Mouse (Mus musculus): ENCODE data around the gene Cpeb3. TPM values are rescaled to one million over a fixed set of nuclear protein-coding genes. Genes with fewer than 3 reads are reported as not detected.

Cpeb3 gene
- total RNA-seq, 2 experiments from 2014 or later, result 87.0 to 96.0 TPM

DNA sequence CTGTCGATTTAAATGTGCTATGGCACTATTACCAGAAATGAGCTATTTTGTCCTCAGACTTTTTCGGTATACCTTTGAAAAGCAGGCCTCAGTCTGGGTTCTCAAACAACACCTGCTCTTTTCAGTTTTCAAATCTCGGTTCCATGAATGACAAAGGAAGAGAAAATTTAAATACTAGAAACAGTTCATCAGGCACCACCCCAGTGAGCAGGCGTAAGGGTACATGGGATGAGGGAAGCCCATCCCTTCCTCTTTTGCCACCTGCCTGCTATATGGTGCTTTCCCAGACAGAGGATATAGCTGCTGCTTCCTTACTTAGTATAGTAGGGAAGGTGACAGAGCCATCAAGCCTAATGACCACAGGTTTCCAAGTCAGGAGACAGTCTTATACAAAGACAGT lies 74.7 kb downstream of the Cpeb3 start:
- DNase-seq (ENCODE audit: extremely low spot score in 1 of 2, low spot score in 2 of 2), result no peak
- intact Hi-C loops (cut with DNase I), result no loop called here
- H3K4me3 ChIP-seq, result no peak overlapping the region

DNA sequence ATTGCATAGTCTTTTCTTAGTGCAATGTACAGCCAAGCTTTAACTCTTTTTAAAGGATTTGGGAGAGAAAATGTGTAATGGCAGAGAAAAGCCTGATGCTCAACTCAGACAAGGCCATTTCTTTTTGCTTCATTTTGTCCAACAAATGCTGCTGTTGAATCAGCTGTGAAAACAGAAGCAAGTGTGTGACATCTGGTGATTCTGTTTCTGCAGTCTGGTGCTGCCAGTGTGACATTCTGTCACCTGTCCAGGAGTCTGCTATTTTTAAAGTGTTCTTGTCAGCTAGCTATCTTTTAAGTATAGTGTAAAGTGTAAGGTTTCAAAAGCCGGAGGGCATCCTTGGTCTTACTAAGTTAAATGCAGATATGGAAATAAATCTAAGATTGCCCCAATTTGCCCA lies 76.7 kb downstream of the Cpeb3 start:
- intact Hi-C loops (cut with DNase I), result no loop called here
- no peak for TF ChIP-seq CTCF (IDR thresholded peaks at IDR 0.05)
- H3K4me3 ChIP-seq, result no peak overlapping the region
- no peak overlapping the region for H3K27ac ChIP-seq
- no peak for DNase-seq (ENCODE audit: extremely low spot score in 1 of 2, low spot score in 2 of 2)

More for the DNA sequence above, 74.7 kb downstream of the Cpeb3 start:
- TF ChIP-seq CTCF (IDR thresholded peaks at IDR 0.05), result no peak
- no peak overlapping the region for H3K27ac ChIP-seq

DNA sequence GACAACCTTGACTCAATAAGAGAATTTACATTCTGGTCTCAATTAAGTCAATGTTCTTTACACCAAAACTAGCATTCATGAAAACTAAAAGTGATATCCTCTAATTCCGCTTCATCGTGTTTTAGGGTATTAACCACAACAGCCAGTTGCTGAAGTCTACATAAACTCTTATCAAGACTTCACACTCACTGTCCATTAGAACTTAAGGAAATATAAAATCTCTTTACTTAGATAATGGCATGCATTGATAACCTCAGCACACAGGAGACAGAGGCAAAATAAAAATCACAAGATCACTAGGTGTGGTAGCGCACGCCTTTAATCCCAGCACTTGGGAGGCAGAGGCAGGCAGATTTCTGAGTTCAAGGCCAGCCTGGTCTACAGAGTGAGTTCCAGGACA lies 79.9 kb downstream of the Cpeb3 start:
- Histone ChIP-seq H3K27ac (no peak overlapping the region), H3K4me3 (no peak overlapping the region)
- intact Hi-C loops (cut with DNase I), result no loop called here
- DNase-seq (ENCODE audit: extremely low spot score in 1 of 2, low spot score in 2 of 2), result no peak
- TF ChIP-seq CTCF (IDR thresholded peaks at IDR 0.05), result no peak

DNA sequence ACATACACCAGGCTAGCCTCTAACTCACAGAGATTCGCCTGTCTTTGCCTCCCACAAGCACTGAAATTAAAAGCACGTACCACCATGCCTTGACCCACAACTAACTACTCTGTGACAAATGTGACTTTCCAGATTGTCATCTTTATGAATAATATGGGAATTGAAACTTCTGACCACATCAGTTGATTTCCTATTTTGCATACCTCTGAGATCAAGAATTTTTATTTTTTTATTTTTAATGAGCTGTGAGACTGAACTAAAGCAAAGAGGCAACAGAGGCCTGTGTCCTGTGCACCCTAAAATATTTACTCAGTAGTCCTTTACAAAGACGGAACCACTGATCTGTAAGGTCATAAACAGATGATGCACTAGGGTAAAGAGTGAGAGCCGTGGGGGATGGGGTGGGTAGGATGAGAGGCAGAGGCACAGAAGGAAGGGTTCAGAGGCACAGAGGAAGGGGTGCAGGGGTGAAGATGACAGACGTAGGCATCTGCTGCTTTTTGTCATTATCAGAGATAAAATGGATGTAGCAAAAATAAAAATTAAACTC lies 81.3 kb downstream of the Cpeb3 start:
- Histone ChIP-seq H3K27ac (no peak overlapping the region), H3K4me3 (no peak overlapping the region)
- DNase-seq (ENCODE audit: extremely low spot score in 1 of 2, low spot score in 2 of 2), result no peak
- TF ChIP-seq CTCF (IDR thresholded peaks at IDR 0.05), result no peak
- intact Hi-C loops (cut with DNase I), result no loop called here

DNA sequence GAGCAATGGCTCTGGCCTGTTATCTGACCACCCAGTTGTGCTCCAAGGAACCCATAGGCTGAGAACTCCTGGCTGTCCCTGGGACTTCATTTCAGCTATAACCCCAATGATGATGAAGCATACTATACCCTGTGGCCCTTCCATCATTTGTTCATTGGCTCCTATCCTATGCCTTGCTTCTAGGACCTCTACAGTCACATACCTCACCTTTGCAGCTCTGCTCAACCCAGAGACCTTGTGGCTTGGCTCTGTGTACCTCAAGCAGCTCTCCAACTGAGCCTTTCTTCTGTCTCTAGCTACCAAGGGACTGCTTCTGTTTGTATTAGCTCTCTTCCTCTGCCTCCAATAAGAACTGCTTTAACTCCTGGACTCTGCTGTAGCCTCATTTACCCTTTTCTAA lies 83.4 kb downstream of the Cpeb3 start:
- intact Hi-C loops (cut with DNase I), result no loop called here
- Histone ChIP-seq H3K27ac (no peak overlapping the region), H3K4me3 (no peak overlapping the region)
- no peak for TF ChIP-seq CTCF (IDR thresholded peaks at IDR 0.05)
- no peak for DNase-seq (ENCODE audit: extremely low spot score in 1 of 2, low spot score in 2 of 2)

DNA sequence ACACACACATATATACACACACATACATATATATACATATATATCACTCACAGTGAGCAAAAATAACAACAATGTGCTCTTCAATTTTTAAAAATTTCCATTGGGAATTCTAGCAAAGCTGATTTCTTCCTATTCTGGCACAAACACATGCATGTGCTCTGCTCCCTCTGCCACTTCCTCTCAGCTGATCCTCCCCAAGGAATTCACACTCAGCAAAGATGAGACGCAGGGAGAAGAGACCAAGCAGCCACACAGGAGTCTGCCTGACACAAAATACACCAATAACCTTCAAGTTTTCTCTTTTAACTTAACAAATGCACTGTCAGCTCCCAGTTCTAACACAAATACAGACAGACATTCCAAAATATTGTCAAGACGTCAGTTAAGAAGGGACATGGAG lies 89.1 kb downstream of the Cpeb3 start:
- intact Hi-C loops (cut with DNase I), result no loop called here
- TF ChIP-seq CTCF (IDR thresholded peaks at IDR 0.05), result no peak
- no peak overlapping the region for H3K4me3 ChIP-seq
- peak overlapping the region; percentile 24; the same call in 1 of the 2 replicates for H3K27ac ChIP-seq
- DNase-seq (ENCODE audit: extremely low spot score in 1 of 2, low spot score in 2 of 2), result no peak

DNA sequence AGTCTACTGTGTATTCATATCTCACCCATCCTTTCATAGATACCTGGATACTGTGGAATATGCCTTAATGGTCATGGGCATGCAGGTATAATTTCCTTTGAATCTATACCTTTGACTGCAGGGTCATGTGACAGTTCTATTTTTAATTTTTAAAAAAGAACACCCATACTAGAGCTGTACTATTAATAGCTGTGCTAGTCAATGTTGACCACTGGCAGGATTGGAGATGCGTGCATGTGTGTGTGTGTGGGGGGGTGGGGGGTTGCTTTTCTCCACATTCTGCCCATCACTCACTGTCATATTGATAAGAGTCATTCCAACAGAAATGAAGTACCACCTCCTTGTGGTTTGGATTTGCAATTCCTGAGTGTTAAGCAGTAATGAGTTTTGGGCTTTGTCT lies 92.6 kb downstream of the Cpeb3 start:
- Histone ChIP-seq H3K4me3 (no peak overlapping the region), H3K27ac (no peak overlapping the region)
- TF ChIP-seq CTCF (IDR thresholded peaks at IDR 0.05), result no peak
- intact Hi-C loops (cut with DNase I), result no loop called here
- DNase-seq (ENCODE audit: extremely low spot score in 1 of 2, low spot score in 2 of 2), result no peak

DNA sequence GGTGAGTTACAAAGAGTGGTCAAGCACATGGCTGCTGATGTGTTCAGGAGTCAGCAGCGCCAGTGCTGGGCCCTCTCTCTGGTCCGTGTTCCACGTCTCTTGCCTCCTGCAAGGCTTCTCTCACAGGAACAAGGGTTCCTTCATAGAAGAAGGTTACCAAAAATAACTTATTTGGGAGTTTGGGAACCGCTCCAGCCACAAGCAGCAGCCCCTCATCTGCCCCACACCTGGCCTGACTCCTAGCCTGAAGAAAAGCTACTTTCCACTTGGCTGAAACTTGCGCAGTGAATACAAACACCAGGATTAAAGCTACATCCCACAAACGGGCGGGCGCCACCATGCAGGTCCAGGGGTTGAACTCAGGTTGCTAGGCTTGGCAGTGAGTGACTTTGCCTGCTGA lies 93.0 kb downstream of the Cpeb3 start:
- no peak for TF ChIP-seq CTCF (IDR thresholded peaks at IDR 0.05)
- DNase-seq (ENCODE audit: extremely low spot score in 1 of 2, low spot score in 2 of 2), result no peak
- intact Hi-C loops (cut with DNase I), result no loop called here
- no peak overlapping the region for H3K4me3 ChIP-seq
- no peak overlapping the region for H3K27ac ChIP-seq

DNA sequence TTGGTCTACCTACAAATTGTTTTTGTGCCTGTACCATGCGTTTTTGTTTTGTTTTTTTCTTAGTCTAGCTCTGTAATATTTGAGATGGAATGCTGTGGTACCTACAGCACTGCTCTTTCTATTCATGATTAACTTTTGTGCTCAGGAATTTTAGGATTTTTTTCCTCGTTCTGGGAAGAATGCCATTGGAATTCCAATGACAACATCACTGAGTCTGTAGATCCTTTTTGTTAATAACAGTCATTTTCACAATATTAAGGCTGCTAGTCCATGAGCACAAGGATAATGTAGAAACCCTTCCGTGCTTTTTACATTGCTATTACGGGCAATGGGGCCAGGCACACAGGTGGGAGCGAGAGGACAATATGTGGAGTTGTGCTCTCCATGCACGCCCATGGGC lies 96.6 kb downstream of the Cpeb3 start:
- DNase-seq (ENCODE audit: extremely low spot score in 1 of 2, low spot score in 2 of 2), result no peak
- intact Hi-C loops (cut with DNase I), result no loop called here
- TF ChIP-seq CTCF (IDR thresholded peaks at IDR 0.05), result no peak

DNA sequence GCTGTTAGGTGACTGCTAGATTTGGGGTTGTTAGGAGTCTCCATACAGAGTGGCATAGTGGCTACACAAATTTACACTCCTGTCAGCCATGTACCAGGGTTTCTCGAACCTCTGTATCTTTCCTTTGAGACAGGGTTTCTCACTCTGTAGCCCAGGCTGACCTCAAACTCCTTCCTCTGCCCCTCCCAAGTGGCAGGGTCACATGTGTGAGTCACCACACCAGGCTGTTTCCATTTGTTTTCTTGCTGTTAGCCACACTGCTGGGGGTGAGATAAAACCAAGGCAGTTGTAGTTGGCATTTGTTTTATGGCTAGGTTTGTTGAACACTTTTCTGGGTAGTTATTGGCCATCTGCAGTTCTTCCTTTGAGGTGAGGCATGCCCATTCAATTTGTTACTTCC lies 97.9 kb downstream of the Cpeb3 start:
- no peak overlapping the region for H3K27ac ChIP-seq

More for the DNA sequence above, 96.6 kb downstream of the Cpeb3 start:
- Histone ChIP-seq H3K27ac (no peak overlapping the region), H3K4me3 (no peak overlapping the region)

DNA sequence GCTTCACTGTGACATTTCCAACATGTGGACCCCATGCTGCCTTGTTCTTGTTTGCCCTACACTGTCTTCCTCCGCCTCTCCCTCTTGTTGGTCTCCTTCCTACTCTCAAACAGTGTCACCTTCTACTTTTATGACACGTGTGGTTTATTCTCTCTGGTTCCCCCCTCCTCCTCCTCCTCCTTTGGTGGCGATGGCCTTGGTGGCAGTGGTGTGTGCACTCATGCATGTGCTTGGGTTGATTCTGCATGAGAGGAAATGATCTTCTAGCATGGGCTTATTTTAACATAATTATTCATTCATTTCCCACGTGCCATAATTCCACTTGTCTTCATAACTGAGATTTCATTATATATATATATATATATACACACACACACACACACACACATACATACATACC lies 98.5 kb downstream of the Cpeb3 start:
- no peak for DNase-seq (ENCODE audit: extremely low spot score in 1 of 2, low spot score in 2 of 2)
- Histone ChIP-seq H3K27ac (no peak overlapping the region), H3K4me3 (no peak overlapping the region)
- TF ChIP-seq CTCF (IDR thresholded peaks at IDR 0.05), result no peak
- intact Hi-C loops (cut with DNase I), result no loop called here

More for the DNA sequence above, 97.9 kb downstream of the Cpeb3 start:
- H3K4me3 ChIP-seq, result no peak overlapping the region
- no peak for DNase-seq (ENCODE audit: extremely low spot score in 1 of 2, low spot score in 2 of 2)
- intact Hi-C loops (cut with DNase I), result no loop called here
- TF ChIP-seq CTCF (IDR thresholded peaks at IDR 0.05), result no peak

DNA sequence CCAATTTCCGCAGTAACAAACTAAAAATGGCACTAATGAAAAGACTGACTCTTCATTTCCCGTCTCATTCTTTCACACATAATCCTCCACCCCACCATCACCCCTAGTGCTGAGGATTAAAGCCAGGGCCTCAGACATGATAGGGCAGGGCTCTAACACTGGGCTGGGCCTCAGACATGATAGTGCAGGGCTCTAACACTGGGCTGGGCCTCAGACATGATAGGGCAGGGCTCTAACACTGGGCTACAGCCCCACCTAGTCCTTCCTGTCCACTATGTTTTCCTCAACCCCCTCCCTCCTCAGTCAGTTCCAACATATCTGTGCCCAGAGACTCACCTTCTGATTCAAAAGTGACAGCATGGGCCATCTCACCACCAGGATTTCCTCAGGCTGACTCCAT lies 107.7 kb downstream of the Cpeb3 start:
- H3K27ac ChIP-seq, result no peak overlapping the region
- TF ChIP-seq CTCF (IDR thresholded peaks at IDR 0.05), result no peak
- no peak overlapping the region for H3K4me3 ChIP-seq
- DNase-seq (ENCODE audit: extremely low spot score in 1 of 2, low spot score in 2 of 2), result no peak
- intact Hi-C loops (cut with DNase I), result no loop called here

DNA sequence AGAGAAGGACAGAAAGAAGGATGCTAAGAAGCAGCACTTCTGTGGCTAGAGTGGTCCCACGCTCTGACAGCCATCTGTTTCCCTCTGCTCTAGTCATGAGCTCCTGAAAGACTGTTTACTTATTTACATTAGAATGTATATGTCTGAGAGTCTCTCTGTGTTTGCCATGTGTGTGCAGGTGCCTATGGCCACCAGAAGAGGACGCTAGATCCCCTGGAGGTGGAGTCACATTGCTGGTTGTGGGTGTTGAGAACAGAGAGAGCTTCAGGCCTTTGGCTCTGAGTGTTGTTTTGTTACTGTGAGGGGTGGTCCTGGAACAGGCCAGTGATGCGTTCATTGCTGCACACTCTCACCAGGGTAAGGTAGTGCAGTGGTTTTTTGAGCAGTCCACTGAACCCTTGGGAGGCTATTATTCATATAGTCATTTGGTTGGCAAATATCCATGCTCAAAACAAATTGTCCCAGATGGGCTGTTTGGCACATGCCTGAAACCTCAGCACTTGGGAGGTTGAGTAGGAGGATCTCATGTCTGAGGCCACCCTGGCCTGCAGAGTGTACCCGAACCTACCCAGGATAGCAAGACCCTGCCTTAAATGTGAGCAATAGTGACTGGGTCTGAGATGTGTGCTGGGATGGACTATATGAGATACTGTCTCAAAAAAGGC lies 112.6 kb downstream of the Cpeb3 start:
- no peak for DNase-seq (ENCODE audit: extremely low spot score in 1 of 2, low spot score in 2 of 2)
- intact Hi-C loops (cut with DNase I), result no loop called here
- no peak overlapping the region for H3K4me3 ChIP-seq
- TF ChIP-seq CTCF (IDR thresholded peaks at IDR 0.05), result peak; percentile 18
- no peak overlapping the region for H3K27ac ChIP-seq

All from left cerebral cortex, adult 2 months (tissue).